Mouse (Mus musculus): ENCODE results near the gene Fbxo47.
"Not testable (repeated sequence)": the region's sequence is repeated elsewhere in the genome, so short reads cannot be mapped to it uniquely, and the experiment has no call there.

The Fbxo47 gene

GRCm38 (mm10) chr11:97877341-97877740 is 6.6 kb downstream of the Fbxo47 start:
- DNase-seq: no peak

GRCm38 (mm10) chr11:97874396-97874795 is 9.6 kb downstream of the Fbxo47 start:
- no peak for DNase-seq

GRCm38 (mm10) chr11:97872378-97872777 is 11.6 kb downstream of the Fbxo47 start:
- not testable (repeated sequence) for DNase-seq

- DNase-seq: no peak
Observed at GRCm38 (mm10) chr11:97867591-97867990, 16.4 kb downstream of the Fbxo47 start.

GRCm38 (mm10) chr11:97866091-97866888 is 17.7 kb downstream of the Fbxo47 start:
- no peak for DNase-seq

- no peak for DNase-seq
Observed at GRCm38 (mm10) chr11:97865421-97865820, 18.5 kb downstream of the Fbxo47 start.

GRCm38 (mm10) chr11:97862148-97862547 is 21.8 kb downstream of the Fbxo47 start:
- DNase-seq: no peak

GRCm38 (mm10) chr11:97855473-97855872 is 28.5 kb downstream of the Fbxo47 start:
- no peak for DNase-seq

- no peak for DNase-seq
Observed at GRCm38 (mm10) chr11:97851601-97852000, 32.4 kb downstream of the Fbxo47 start.

GRCm38 (mm10) chr11:97850367-97850766 is 33.6 kb downstream of the Fbxo47 start:
- no peak for DNase-seq

- DNase-seq: no peak
Observed at GRCm38 (mm10) chr11:97842001-97842400, 42.0 kb downstream of the Fbxo47 start.

GRCm38 (mm10) chr11:97840991-97841661 is 42.8 kb downstream of the Fbxo47 start:
- peak; percentile 76 for DNase-seq

- DNase-seq: no peak
Observed at GRCm38 (mm10) chr11:97840539-97840954, 43.4 kb downstream of the Fbxo47 start, which contains the start of gene B230217C12Rik. Gene B230217C12Rik (plus strand): TSS chr11:97840780.

GRCm38 (mm10) chr11:97840135-97840490 is 43.8 kb downstream of the Fbxo47 start:
- no peak for DNase-seq

GRCm38 (mm10) chr11:97839441-97840134 is 44.4 kb downstream of the Fbxo47 start:
- DNase-seq: no peak

- DNase-seq: no peak
Observed at GRCm38 (mm10) chr11:97838779-97839440, 45.0 kb downstream of the Fbxo47 start.

- DNase-seq: no peak
Observed at GRCm38 (mm10) chr11:97837641-97838149, 46.3 kb downstream of the Fbxo47 start.

GRCm38 (mm10) chr11:97837051-97837450 is 46.9 kb downstream of the Fbxo47 start:
- DNase-seq: not testable (repeated sequence)

GRCm38 (mm10) chr11:97836541-97836940 is 47.4 kb downstream of the Fbxo47 start:
- DNase-seq: no peak

GRCm38 (mm10) chr11:97833352-97833751 is 50.6 kb downstream of the Fbxo47 start:
- no peak for DNase-seq

GRCm38 (mm10) chr11:97832001-97832400 is 52.0 kb downstream of the Fbxo47 start:
- DNase-seq: no peak

GRCm38 (mm10) chr11:97830501-97830900 is 53.5 kb downstream of the Fbxo47 start:
- DNase-seq: no peak

Measured in right cerebral cortex, postnatal 4 days (tissue).